Mouse (Mus musculus) monocyte, adult 59 days (primary cell): ENCODE results near the gene Abhd18. TPM values are rescaled to one million over a fixed set of nuclear protein-coding genes. Genes with fewer than 3 reads are reported as not detected.

Experiments used
- total RNA-seq, 2 experiments: library from RNA; stranded (reverse); gene quantifications; one replicate each; pipeline ENCODE4 v1.2.4; 2023

Abhd18 gene
- total RNA-seq: 1 to 10 TPM; 6.2 to 6.3 TPM

DNA sequence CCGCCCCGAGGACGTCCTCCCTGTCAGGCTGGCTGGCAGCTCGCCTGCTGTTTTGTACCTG is at the start of gene Abhd18:
Gene Abhd18, plus strand, starts transcription at position 14 of the 61 bp plus-strand sequence.

DNA sequence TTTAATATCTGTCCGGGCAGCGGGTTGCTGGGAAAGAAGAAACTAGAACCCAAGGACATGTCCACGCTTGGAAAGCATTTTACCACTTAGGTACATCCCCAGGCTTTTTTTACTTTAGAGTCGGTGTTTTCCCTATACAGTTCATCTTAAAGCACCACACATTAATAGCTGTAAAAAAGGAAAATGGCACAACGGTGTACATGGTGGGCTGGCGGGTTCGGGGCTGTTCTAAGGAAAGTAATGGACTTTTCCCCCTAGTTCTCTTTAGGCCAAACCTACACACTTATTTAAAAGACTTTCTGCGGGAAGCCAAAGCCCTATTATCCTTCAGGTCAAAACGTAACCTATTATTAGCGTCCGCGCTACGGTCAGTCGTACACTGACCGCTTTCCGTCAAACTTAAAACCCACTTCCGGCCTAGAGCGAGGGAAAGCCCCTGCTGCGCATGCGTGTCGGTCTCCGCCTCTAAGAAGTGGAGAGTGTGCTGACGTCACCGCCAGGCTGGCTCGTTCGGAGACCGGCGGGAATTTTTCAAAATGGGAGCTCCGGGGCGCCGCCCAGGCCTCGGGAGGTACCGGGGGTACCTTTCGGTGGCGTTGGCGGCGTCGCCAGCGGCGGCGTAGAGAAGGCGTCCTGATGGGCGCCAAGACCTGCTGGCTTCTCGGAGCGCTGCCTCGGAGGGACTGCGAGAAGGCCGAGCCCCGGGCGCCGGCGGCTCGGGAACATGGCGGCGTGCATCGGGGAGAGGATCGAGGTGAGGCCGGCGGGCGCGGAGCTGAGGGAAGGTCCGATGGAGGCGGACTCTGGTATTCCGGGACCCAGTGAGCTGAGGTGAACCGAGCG is 47.0 kb upstream of the Abhd18 start, which contains the start of gene Plk4:
Gene Plk4, plus strand, starts transcription at position 490 of the 843 bp plus-strand sequence.

GRCm38 (mm10) chr3:40846473-40846956 is 255 bp upstream of the Abhd18 start, which contains the start of gene Mfsd8:
Gene Mfsd8, minus strand, starts transcription at chr3:40846886.

GRCm38 (mm10) chr3:40902443-40902842 is 55.7 kb downstream of the Abhd18 start, which contains the start of gene 1700034I23Rik:
Gene 1700034I23Rik, minus strand, starts transcription at chr3:40902543.

GRCm38 (mm10) chr3:40949170-40949902 is 102.6 kb downstream of the Abhd18 start, which contains the start of gene Larp1b:
Gene Larp1b, plus strand, starts transcription at chr3:40949828.

Other genes with a start within 250 kb of the Abhd18 start
- not detected for gene Slc25a31, start 138.1 kb upstream of the Abhd18 start, total RNA-seq
- gene Hspa4l, start 102.5 kb upstream of the Abhd18 start, total RNA-seq: 10 to 100 TPM; 24.0 to 27.6 TPM
- 10 to 100 TPM in 1 of 2 experiments, 1 to 10 TPM in 1; 8.1 to 10.4 TPM for gene Plk4, start 47.0 kb upstream of the Abhd18 start, total RNA-seq
- gene Mfsd8, start 84 bp upstream of the Abhd18 start, total RNA-seq: 10 to 100 TPM in 1 of 2 experiments, 1 to 10 TPM in 1; 8.4 to 10.1 TPM
- gene 1700034I23Rik, start 55.6 kb downstream of the Abhd18 start, total RNA-seq: not detected
- 10 to 100 TPM; 15.7 to 17.8 TPM for gene Larp1b, start 102.9 kb downstream of the Abhd18 start, total RNA-seq
- 10 to 100 TPM; 18.1 to 18.4 TPM for gene Pgrmc2, start 236.1 kb downstream of the Abhd18 start, total RNA-seq